Mouse (Mus musculus): ENCODE data around the gene Stox2.

Gene Stox2

GRCm38 (mm10) chr8:47289641-47290040 lies 156.5 kb downstream of the Stox2 start:
- DNase-seq (ENCODE audit: low spot score) = peak; percentile 8

- DNase-seq (ENCODE audit: low spot score) = peak; percentile 77
Observed at GRCm38 (mm10) chr8:47288866-47289541, 157.2 kb downstream of the Stox2 start.

- peak; percentile 52 for DNase-seq (ENCODE audit: low spot score)
Observed at GRCm38 (mm10) chr8:47288131-47288865, 157.9 kb downstream of the Stox2 start.

- peak; percentile 22 for DNase-seq (ENCODE audit: low spot score)
Observed at GRCm38 (mm10) chr8:47287641-47288130, 158.5 kb downstream of the Stox2 start.

GRCm38 (mm10) chr8:47287201-47287621 lies 159.0 kb downstream of the Stox2 start:
- peak; percentile 4 for DNase-seq (ENCODE audit: low spot score)

GRCm38 (mm10) chr8:47286081-47286700 lies 160.0 kb downstream of the Stox2 start:
- no peak for DNase-seq (ENCODE audit: low spot score)

- DNase-seq (ENCODE audit: low spot score) = no peak
Observed at GRCm38 (mm10) chr8:47285435-47285834, 160.7 kb downstream of the Stox2 start.

- peak; percentile 39 for DNase-seq (ENCODE audit: low spot score)
Observed at GRCm38 (mm10) chr8:47284329-47285326, 161.5 kb downstream of the Stox2 start.

- DNase-seq (ENCODE audit: low spot score) = no peak
Observed at GRCm38 (mm10) chr8:47279898-47280297, 166.3 kb downstream of the Stox2 start.

GRCm38 (mm10) chr8:47278211-47278610 lies 168.0 kb downstream of the Stox2 start:
- no peak for DNase-seq (ENCODE audit: low spot score)

- DNase-seq (ENCODE audit: low spot score) = no peak
Observed at GRCm38 (mm10) chr8:47268931-47269330, 177.2 kb downstream of the Stox2 start.

GRCm38 (mm10) chr8:47268062-47268822 lies 177.9 kb downstream of the Stox2 start:
- DNase-seq (ENCODE audit: low spot score) = no peak

GRCm38 (mm10) chr8:47263070-47263843 lies 182.9 kb downstream of the Stox2 start:
- no peak for DNase-seq (ENCODE audit: low spot score)

GRCm38 (mm10) chr8:47260751-47261474 lies 185.2 kb downstream of the Stox2 start:
- DNase-seq (ENCODE audit: low spot score) = no peak

GRCm38 (mm10) chr8:47250832-47251231 lies 195.3 kb downstream of the Stox2 start:
- DNase-seq (ENCODE audit: low spot score) = no peak

GRCm38 (mm10) chr8:47245116-47245515 lies 201.0 kb downstream of the Stox2 start:
- DNase-seq (ENCODE audit: low spot score) = no peak

- DNase-seq (ENCODE audit: low spot score) = no peak
Observed at GRCm38 (mm10) chr8:47244202-47244601, 202.0 kb downstream of the Stox2 start.

- no peak for DNase-seq (ENCODE audit: low spot score)
Observed at GRCm38 (mm10) chr8:47243631-47244030, 202.5 kb downstream of the Stox2 start.

GRCm38 (mm10) chr8:47243016-47243630 lies 203.0 kb downstream of the Stox2 start:
- DNase-seq (ENCODE audit: low spot score) = no peak

Data from yolk sac, embryonic 10.5 days (tissue).